Mouse (Mus musculus): ENCODE measurements around the gene Afap1l2. TPM values are rescaled to one million over a fixed set of nuclear protein-coding genes. Genes with fewer than 3 reads are reported as not detected.
A peak's percentile ranks its signal among the peaks of the same experiment; 100 is the strongest.

Afap1l2 gene
- polyA plus RNA-seq, 1 experiment from 2014 or later = 6.8 TPM

DNA sequence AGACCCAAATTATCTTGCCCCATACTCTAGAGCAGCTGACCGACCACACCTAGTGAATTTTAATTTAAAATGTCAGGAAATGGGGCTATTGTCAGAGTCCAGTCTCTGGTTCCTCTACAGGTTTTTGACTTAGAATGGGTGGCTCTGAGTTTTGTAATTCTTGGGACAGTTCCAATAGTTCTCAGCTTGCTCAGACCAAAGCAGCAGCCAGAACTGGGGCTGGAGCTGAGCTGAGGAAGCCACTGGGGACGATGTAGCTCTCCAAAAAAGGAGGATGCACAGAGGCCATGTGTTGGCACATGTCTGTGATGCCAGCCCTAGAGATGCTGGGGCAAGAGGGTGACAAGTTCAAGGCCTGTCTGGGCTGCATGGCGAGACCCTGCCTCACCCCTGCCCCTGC is 78.6 kb downstream of the Afap1l2 start:
- no peak overlapping the region for H3K4me2 ChIP-seq (replicated peaks)
- H3K4me3 ChIP-seq = no peak overlapping the region
- no peaks in the 10 kb centered on the region for H3K9me3 ChIP-seq
- WGBS = 82% methylated on average over 3 of the region's 3 CpGs
- no peak for ATAC-seq (replicated peaks)
- H3K27me3 ChIP-seq = no peaks in the 10 kb centered on the region
- H3K27ac ChIP-seq (replicated peaks) = no peak overlapping the region
- H3K36me3 ChIP-seq = no peaks in the 10 kb centered on the region
- H3K9ac ChIP-seq (replicated peaks) = no peak overlapping the region
- H3K4me1 ChIP-seq = no peaks in the 10 kb centered on the region

- Histone ChIP-seq H3K36me3 (no peaks in the 10 kb centered on the region), H3K4me3 (no peak overlapping the region), H3K27me3 (no peaks in the 10 kb centered on the region), H3K4me2 (replicated peaks) (no peak overlapping the region), H3K9ac (replicated peaks) (no peak overlapping the region), H3K4me1 (no peaks in the 10 kb centered on the region), H3K27ac (replicated peaks) (no peak overlapping the region), H3K9me3 (no peaks in the 10 kb centered on the region)
- 77% methylated on average over 5 of the region's 5 CpGs for WGBS
- no peak for ATAC-seq (replicated peaks)
Observed at GRCm38 (mm10) chr19:56921744-56922143, 86.3 kb downstream of the Afap1l2 start.

- no peak for ATAC-seq (replicated peaks)
- Histone ChIP-seq H3K4me2 (replicated peaks) (no peak overlapping the region), H3K9ac (replicated peaks) (no peak overlapping the region), H3K9me3 (no peaks in the 10 kb centered on the region), H3K27me3 (no peaks in the 10 kb centered on the region), H3K27ac (replicated peaks) (no peak overlapping the region), H3K36me3 (no peaks in the 10 kb centered on the region), H3K4me1 (no peaks in the 10 kb centered on the region), H3K4me3 (no peak overlapping the region)
- WGBS = 91% methylated on average over 13 of the region's 13 CpGs
Observed at GRCm38 (mm10) chr19:56920232-56920631, 87.8 kb downstream of the Afap1l2 start.

GRCm38 (mm10) chr19:56919628-56920027 is 88.4 kb downstream of the Afap1l2 start:
- Histone ChIP-seq H3K27me3 (no peaks in the 10 kb centered on the region), H3K27ac (replicated peaks) (no peak overlapping the region), H3K36me3 (no peaks in the 10 kb centered on the region), H3K9me3 (no peaks in the 10 kb centered on the region), H3K4me2 (replicated peaks) (no peak overlapping the region), H3K4me1 (no peaks in the 10 kb centered on the region), H3K9ac (replicated peaks) (no peak overlapping the region), H3K4me3 (no peak overlapping the region)
- WGBS = 27% methylated on average over 7 of the region's 7 CpGs
- ATAC-seq (replicated peaks) = peak; percentile 63; the same call in 1 of the 2 replicates

DNA sequence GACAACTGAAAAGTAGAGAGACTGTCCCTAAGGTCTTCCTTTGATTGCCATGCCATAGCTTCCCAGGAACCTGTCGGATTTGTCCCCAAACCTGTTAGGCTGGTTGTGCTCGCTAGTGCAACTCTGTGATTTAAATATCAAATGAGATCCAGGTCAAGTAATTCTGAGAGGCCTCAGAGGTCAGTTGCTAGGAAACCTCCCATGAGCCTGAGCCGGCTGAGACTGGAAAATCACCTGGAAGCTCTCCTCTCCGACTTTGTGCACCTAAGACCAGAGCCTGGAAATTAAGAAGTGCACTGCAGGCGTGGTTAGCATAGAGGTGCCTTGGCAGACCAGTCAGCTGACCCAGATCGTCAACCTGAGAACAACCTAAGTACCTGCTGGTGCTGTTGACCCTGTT is 92.9 kb downstream of the Afap1l2 start:
- ATAC-seq (replicated peaks) = no peak
- Histone ChIP-seq H3K9ac (replicated peaks) (no peak overlapping the region), H3K4me3 (no peak overlapping the region), H3K4me1 (no peaks in the 10 kb centered on the region), H3K9me3 (no peaks in the 10 kb centered on the region), H3K27me3 (no peaks in the 10 kb centered on the region), H3K36me3 (no peaks in the 10 kb centered on the region), H3K27ac (replicated peaks) (no peak overlapping the region), H3K4me2 (replicated peaks) (no peak overlapping the region)
- WGBS = 53% methylated on average over 6 of the region's 6 CpGs

- H3K9ac ChIP-seq (replicated peaks) = no peak overlapping the region
- no peak for ATAC-seq (replicated peaks)
- no peaks in the 10 kb centered on the region for H3K36me3 ChIP-seq
- no peaks in the 10 kb centered on the region for H3K27me3 ChIP-seq
- H3K27ac ChIP-seq (replicated peaks) = no peak overlapping the region
- no peaks in the 10 kb centered on the region for H3K4me1 ChIP-seq
- no peak overlapping the region for H3K4me3 ChIP-seq
- WGBS = 92% methylated on average over 3 of the region's 3 CpGs
- no peak overlapping the region for H3K4me2 ChIP-seq (replicated peaks)
- no peaks in the 10 kb centered on the region for H3K9me3 ChIP-seq
Observed at GRCm38 (mm10) chr19:56914658-56915057, 93.4 kb downstream of the Afap1l2 start.

GRCm38 (mm10) chr19:56913761-56914160 is 94.3 kb downstream of the Afap1l2 start:
- Histone ChIP-seq H3K9me3 (no peaks in the 10 kb centered on the region), H3K36me3 (no peaks in the 10 kb centered on the region), H3K4me2 (replicated peaks) (no peak overlapping the region), H3K27me3 (no peaks in the 10 kb centered on the region), H3K27ac (replicated peaks) (no peak overlapping the region), H3K4me1 (no peaks in the 10 kb centered on the region), H3K4me3 (no peak overlapping the region), H3K9ac (replicated peaks) (no peak overlapping the region)
- 92% methylated on average over 4 of the region's 4 CpGs for WGBS
- ATAC-seq (replicated peaks) = no peak

DNA sequence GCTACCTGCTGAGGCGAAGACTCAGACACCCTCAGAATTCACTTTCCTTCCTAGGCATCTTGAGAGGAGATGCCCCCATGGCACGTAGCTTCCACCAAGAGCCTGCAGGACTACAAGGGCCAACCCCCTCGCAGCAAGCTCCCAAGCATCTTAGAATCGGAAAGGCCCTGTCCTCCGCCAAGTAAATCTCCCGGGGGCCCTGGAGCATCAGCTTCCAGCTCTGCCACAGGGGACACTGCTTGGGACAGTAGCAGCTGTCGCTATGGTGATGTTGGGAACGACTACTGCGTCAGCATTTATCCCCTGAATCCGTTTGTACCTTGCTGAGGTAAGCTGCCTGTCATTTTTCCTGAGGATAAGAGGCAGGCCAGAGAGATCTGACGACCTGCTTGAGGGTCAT is 97.5 kb downstream of the Afap1l2 start:
- Histone ChIP-seq H3K4me1 (no peaks in the 10 kb centered on the region), H3K36me3 (no peaks in the 10 kb centered on the region), H3K27me3 (no peaks in the 10 kb centered on the region), H3K9me3 (no peaks in the 10 kb centered on the region), H3K27ac (replicated peaks) (no peak overlapping the region), H3K4me3 (no peak overlapping the region), H3K9ac (replicated peaks) (no peak overlapping the region), H3K4me2 (replicated peaks) (no peak overlapping the region)
- no peak for ATAC-seq (replicated peaks)
- WGBS = 64% methylated on average over 11 of the region's 11 CpGs

- no peak for ATAC-seq (replicated peaks)
Observed at GRCm38 (mm10) chr19:56908472-56909270, 99.4 kb downstream of the Afap1l2 start.

DNA sequence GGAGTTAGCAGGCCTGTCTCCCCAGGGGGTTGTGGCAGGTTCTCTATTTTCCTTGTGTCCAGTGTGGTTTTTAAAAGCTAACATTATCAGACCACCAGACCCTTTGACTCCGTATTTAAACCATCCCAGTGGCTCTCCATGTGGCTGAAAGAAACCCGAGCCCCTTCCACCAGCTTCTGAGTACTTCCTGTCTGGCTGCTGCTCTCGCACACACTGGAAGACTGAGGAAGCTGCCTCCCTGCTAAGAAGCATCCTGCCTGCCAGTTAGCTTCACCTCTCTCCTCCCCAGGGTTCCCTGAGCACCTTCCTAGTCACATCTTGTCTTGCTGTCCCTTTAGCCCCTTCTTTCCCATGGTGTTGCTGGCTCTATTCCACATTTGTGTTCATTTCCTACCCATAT is 100.2 kb downstream of the Afap1l2 start:
- H3K4me3 ChIP-seq = no peak overlapping the region
- H3K9ac ChIP-seq (replicated peaks) = no peak overlapping the region
- no peaks in the 10 kb centered on the region for H3K4me1 ChIP-seq
- H3K36me3 ChIP-seq = no peaks in the 10 kb centered on the region
- H3K9me3 ChIP-seq = no peaks in the 10 kb centered on the region
- no peak for ATAC-seq (replicated peaks)
- WGBS = 60% methylated on average over 3 of the region's 3 CpGs
- no peak overlapping the region for H3K27ac ChIP-seq (replicated peaks)
- H3K4me2 ChIP-seq (replicated peaks) = no peak overlapping the region
- no peaks in the 10 kb centered on the region for H3K27me3 ChIP-seq

More at GRCm38 (mm10) chr19:56908472-56909270, 99.4 kb downstream of the Afap1l2 start:
- no peaks in the 10 kb centered on the region for H3K36me3 ChIP-seq
- no peaks in the 10 kb centered on the region for H3K4me1 ChIP-seq
- no peak overlapping the region for H3K27ac ChIP-seq (replicated peaks)
- no peak overlapping the region for H3K4me2 ChIP-seq (replicated peaks)
- no peaks in the 10 kb centered on the region for H3K27me3 ChIP-seq
- no peak overlapping the region for H3K9ac ChIP-seq (replicated peaks)
- no peaks in the 10 kb centered on the region for H3K9me3 ChIP-seq
- WGBS = 78% methylated on average over 17 of the region's 17 CpGs
- H3K4me3 ChIP-seq = no peak overlapping the region

GRCm38 (mm10) chr19:56905395-56905794 is 102.6 kb downstream of the Afap1l2 start:
- H3K27me3 ChIP-seq = no peaks in the 10 kb centered on the region
- no peak overlapping the region for H3K9ac ChIP-seq (replicated peaks)
- H3K27ac ChIP-seq (replicated peaks) = no peak overlapping the region
- no peak overlapping the region for H3K4me3 ChIP-seq
- H3K36me3 ChIP-seq = no peaks in the 10 kb centered on the region
- no peaks in the 10 kb centered on the region for H3K4me1 ChIP-seq
- WGBS = 87% methylated on average over 7 of the region's 7 CpGs
- H3K9me3 ChIP-seq = no peaks in the 10 kb centered on the region
- H3K4me2 ChIP-seq (replicated peaks) = no peak overlapping the region
- no peak for ATAC-seq (replicated peaks)

GRCm38 (mm10) chr19:56904095-56904494 is 103.9 kb downstream of the Afap1l2 start:
- no peak for ATAC-seq (replicated peaks)
- no peaks in the 10 kb centered on the region for H3K27me3 ChIP-seq
- WGBS = 88% methylated on average over 3 of the region's 3 CpGs

DNA sequence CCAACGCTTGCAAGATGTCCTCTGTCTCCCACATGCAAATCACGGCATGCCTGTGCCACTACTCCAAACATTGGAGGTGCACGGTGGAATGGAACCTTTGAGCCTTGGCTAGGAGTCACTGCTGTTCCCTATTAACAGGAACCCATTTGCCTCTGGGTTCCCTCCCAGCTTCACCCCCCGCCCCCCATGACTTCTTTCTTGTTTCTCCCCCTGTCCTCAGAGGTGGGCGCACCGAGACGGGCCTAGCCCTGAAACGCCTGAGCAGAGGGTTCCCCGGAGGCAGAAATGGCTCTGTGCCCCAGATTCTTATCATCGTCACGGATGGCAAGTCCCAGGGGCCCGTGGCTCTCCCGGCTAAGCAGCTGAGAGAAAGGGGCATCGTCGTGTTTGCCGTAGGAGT is 110.4 kb downstream of the Afap1l2 start:
- 92% methylated on average over 16 of the region's 16 CpGs for WGBS
- Histone ChIP-seq H3K4me3 (no peak overlapping the region), H3K27me3 (no peaks in the 10 kb centered on the region), H3K9ac (replicated peaks) (no peak overlapping the region), H3K27ac (replicated peaks) (no peak overlapping the region), H3K4me2 (replicated peaks) (no peak overlapping the region), H3K4me1 (no peaks in the 10 kb centered on the region), H3K36me3 (no peaks in the 10 kb centered on the region), H3K9me3 (no peaks in the 10 kb centered on the region)
- ATAC-seq (replicated peaks) = no peak

More at GRCm38 (mm10) chr19:56904095-56904494, 103.9 kb downstream of the Afap1l2 start:
- Histone ChIP-seq H3K9me3 (no peaks in the 10 kb centered on the region), H3K4me2 (replicated peaks) (no peak overlapping the region), H3K9ac (replicated peaks) (no peak overlapping the region), H3K4me3 (no peak overlapping the region), H3K4me1 (no peaks in the 10 kb centered on the region), H3K36me3 (no peaks in the 10 kb centered on the region), H3K27ac (replicated peaks) (no peak overlapping the region)
